Mouse (Mus musculus) lung, embryonic 16.5 days (tissue): Measurements from ENCODE around the gene Steap1. TPM values are rescaled to one million over a fixed set of nuclear protein-coding genes. Genes with fewer than 3 reads are reported as not detected.

Source experiments
- ATAC-seq: fragments of 200-750 bp; cut with Nextera tagmentation; 2 replicates; pipeline ENCODE4 v1.8.0; 2017; ENCODE audit warnings: low read depth, mild to moderate bottlenecking, moderate library complexity
- H3K27ac ChIP-seq: fragments of 300-500 bp; sonication (generic); 2 replicates; pipeline ENCODE4 v1.5.1; 2014; ENCODE audit warnings: mild to moderate bottlenecking, control low read depth, low read length
- H3K27me3 ChIP-seq: fragments of 300-500 bp; sonication (generic); 2 replicates; pipeline ENCODE4 v1.6.1; 2014; ENCODE audit warnings: low read depth, low read length, mixed read lengths; ENCODE audit not compliant: control insufficient read depth, insufficient read depth
- H3K36me3 ChIP-seq: fragments of 300-500 bp; sonication (generic); 2 replicates; pipeline ENCODE4 v1.6.1; 2014; ENCODE audit warnings: low read length; ENCODE audit not compliant: control insufficient read depth, insufficient read depth
- H3K4me1 ChIP-seq: fragments of 300-500 bp; sonication (generic); replicated peaks from 2 replicates; pipeline ENCODE4 v1.6.1; 2014; ENCODE audit warnings: low read length, mixed read lengths; ENCODE audit not compliant: control insufficient read depth, insufficient read depth
- H3K4me2 ChIP-seq: fragments of 300-500 bp; sonication (generic); 2 replicates; pipeline ENCODE4 v1.6.1; 2014; ENCODE audit warnings: low read depth, low read length, control low read depth
- H3K4me3 ChIP-seq: fragments of 300-500 bp; sonication (generic); 2 replicates; pipeline ENCODE4 v1.5.1; 2014; ENCODE audit warnings: mild to moderate bottlenecking, low read length, control low read depth
- H3K9ac ChIP-seq: fragments of 300-500 bp; sonication (generic); 2 replicates; pipeline ENCODE4 v1.6.1; 2014; ENCODE audit warnings: low read length, control low read depth
- H3K9me3 ChIP-seq: fragments of 300-500 bp; sonication (generic); 2 replicates; pipeline ENCODE4 v1.6.1; 2016; ENCODE audit warnings: low read length; ENCODE audit not compliant: control insufficient read depth
- WGBS: fragments of 180-500 bp; shearing (Covaris S2); extraction: QIAGEN DNeasy Blood & Tissue Kit; methylation state at CpG from one replicate; pipeline ENCODE4 v1.1.7; 2014; 5-methylcytosine and 5-hydroxymethylcytosine counted together
- polyA plus RNA-seq: library from polyadenylated mRNA; unstranded; fragments of >200 nt; fragmentation: Nextera tagmentation; extraction: Ambion mirVana; gene quantifications from 2 replicates; pipeline ENCODE4 v1.2.1, GENCODE M21; 2015

Steap1 gene
- polyA plus RNA-seq, 1 experiment from 2014 or later = 2.0 TPM

DNA sequence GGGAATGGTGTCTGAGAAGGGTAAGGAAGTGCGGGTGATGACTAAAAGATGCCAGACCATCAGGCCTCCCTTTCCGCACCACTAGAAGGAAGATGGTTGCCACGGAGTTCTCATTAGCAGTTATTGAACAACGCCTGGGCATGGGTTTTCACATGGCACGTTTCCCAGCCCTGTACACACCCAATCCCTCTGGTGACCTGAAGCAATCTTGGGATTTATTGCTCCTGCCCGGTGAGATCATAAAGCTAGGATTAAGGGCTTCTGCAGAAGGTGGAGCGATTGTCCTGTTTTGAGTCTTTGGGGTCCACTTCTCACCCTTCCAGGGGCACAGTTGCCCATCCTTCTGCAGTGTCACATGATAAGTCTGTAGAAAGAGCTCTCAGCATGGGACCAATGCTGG is 26.9 kb downstream of the Steap1 start:
- Histone ChIP-seq H3K9me3 (no peaks in the 10 kb centered on the region), H3K27me3 (no peaks in the 10 kb centered on the region), H3K4me2 (no peak overlapping the region), H3K9ac (no peak overlapping the region), H3K36me3 (no peaks in the 10 kb centered on the region), H3K27ac (no peak overlapping the region), H3K4me3 (no peak overlapping the region), H3K4me1 (no peaks in the 10 kb centered on the region)
- ATAC-seq = no peak
- WGBS = 88% methylated on average over 7 of the region's 7 CpGs

DNA sequence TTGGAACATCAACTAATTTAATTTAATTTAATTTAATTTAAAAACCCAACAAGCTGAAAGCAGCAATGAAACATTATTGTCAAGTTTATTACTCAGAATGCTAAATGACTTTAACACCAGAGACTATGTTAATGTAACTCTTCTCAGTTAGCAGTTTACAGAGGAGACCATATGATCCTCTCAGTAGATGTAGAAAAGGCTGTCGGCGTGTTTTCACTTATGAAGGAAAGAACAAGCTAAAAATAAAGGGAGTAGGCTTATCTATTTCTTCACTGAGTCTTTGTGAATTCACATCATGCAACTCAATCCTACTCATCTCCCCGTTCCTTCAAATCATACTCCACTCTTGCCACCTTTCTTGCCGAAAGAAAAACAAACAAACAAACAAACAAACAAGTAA is 38.1 kb downstream of the Steap1 start:
- no peak for ATAC-seq
- Histone ChIP-seq H3K36me3 (no peaks in the 10 kb centered on the region), H3K9ac (no peak overlapping the region), H3K4me2 (no peak overlapping the region), H3K27ac (no peak overlapping the region), H3K27me3 (no peaks in the 10 kb centered on the region), H3K4me3 (no peak overlapping the region), H3K9me3 (no peaks in the 10 kb centered on the region), H3K4me1 (no peaks in the 10 kb centered on the region)
- 71% methylated on average over 4 of the region's 4 CpGs for WGBS

DNA sequence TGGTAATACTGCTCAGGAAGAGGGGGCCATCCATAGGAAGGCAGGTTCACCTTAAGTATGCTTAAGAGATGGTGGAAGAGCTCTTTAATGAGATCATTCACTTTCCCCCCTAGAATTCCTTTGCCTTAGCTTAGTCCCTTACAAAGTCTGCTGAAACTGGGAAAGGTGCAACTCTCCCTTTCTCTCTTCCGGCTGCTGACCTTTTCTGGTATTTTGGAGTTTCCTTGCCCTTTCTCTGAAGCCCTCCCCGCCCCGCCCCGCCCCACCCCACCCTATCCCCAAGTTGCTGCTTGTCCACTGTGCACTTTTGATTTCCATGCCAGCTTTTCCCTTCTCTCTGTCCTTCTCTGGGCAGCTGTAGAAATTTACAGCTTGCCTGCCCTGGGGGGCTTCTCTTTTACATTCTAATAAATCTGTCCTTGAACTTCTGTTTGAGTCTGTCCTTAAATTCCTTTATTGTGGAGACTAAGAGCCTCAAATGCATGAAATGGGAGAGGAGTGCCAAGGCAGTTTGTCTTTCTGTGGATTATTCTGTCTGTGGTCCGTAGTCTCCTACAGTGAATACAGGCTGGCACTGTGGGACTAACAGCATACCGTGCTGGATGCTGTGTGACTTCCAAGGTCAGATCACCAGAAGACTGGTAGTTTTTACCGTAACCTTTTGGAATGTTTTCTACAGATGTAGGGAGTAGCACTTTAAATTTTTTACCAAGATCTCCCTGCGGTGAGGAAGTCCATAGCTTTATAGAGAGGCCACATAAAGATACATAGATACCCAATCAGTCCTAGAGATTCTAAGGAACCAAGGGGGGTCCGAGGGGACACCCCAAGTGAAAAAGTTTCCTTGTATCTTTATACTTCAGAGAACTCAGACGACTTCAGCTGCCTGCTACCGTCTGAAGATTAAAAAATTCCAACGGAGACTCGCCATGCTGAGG is 41.5 kb downstream of the Steap1 start:
- Histone ChIP-seq H3K27ac (no peak overlapping the region), H3K4me3 (peak overlapping the region; percentile 22; the same call in 1 of the 2 replicates), H3K4me2 (peak overlapping the region; percentile 39), H3K9me3 (no peaks in the 10 kb centered on the region), H3K36me3 (no peaks in the 10 kb centered on the region), H3K4me1 (no peaks in the 10 kb centered on the region), H3K9ac (no peak overlapping the region), H3K27me3 (no peaks in the 10 kb centered on the region)
- WGBS = 50% methylated on average over 12 of the region's 13 CpGs
- no peak for ATAC-seq

DNA sequence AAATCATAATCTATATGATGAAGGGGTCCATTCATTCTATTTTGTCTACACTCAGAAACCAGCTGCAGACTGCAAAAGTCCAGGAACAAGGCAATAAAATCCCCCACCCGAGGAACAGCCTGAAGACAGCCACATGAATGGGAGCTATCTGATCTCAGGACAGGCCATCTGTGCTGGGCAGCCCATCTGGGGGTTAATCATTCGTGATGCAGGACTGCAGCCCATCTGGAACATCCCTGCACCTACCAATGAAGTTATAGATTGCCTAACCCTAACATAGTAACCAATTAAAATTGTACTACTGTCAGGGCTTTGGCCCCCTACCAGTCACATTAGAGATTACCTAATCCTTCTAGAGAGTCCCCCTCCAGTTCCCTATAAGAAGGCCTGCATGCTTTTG is 44.1 kb downstream of the Steap1 start:
- Histone ChIP-seq H3K4me2 (no peak overlapping the region), H3K36me3 (no peaks in the 10 kb centered on the region), H3K4me3 (no peak overlapping the region), H3K4me1 (no peaks in the 10 kb centered on the region), H3K9me3 (no peaks in the 10 kb centered on the region), H3K9ac (no peak overlapping the region), H3K27me3 (no peaks in the 10 kb centered on the region), H3K27ac (no peak overlapping the region)
- WGBS = 38% methylated on average over 2 of the region's 2 CpGs
- ATAC-seq = no peak

DNA sequence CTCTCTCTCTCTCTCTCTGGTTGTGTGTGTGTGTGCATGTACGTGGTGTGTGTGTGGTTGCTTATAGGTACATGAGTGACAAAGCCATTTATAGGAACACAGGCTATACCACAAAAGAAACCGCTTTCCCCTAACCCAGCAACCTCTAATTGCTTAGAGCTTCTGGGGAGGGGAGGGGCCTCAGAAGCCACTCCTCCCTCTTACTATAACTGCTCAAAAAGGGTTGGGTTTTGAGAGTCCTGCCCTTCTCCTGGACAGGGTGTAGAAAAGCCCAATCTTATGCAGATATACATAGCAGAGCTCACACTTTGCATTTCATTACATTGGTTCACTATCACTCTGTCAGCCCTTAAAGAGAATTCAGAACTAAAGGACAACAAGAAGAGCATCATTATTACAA is 48.7 kb downstream of the Steap1 start:
- Histone ChIP-seq H3K4me3 (no peak overlapping the region), H3K27ac (no peak overlapping the region), H3K27me3 (no peaks in the 10 kb centered on the region)

DNA sequence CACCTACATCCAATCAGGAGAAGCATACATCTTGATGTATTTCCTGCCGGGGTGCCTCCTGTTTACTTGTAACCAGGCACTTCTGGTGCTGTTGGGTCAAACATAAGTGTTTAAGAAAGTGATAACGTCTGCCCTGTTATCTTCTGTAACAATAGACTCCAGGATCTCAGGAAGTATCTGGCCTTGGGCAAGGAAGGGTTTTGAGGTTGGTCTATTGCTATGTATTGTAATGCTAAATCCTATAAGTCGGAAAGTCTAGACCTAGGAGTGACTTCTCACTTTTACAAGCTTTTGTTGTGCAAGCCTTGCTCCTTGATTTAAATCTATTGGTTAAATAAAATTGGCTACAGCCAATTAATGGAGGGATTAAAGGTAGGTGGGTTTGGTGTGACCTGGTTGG is 50.3 kb downstream of the Steap1 start:
- Histone ChIP-seq H3K4me2 (no peak overlapping the region), H3K9me3 (no peaks in the 10 kb centered on the region; the same call in 1 of the 2 replicates), H3K4me3 (no peak overlapping the region), H3K9ac (no peak overlapping the region), H3K27ac (no peak overlapping the region), H3K27me3 (no peaks in the 10 kb centered on the region), H3K4me1 (no peaks in the 10 kb centered on the region), H3K36me3 (no peaks in the 10 kb centered on the region)
- 45% methylated on average over 3 of the region's 3 CpGs for WGBS
- no peak for ATAC-seq

More for the DNA sequence above, 48.7 kb downstream of the Steap1 start:
- H3K4me1 ChIP-seq = no peaks in the 10 kb centered on the region
- no peak for ATAC-seq
- no peak overlapping the region for H3K4me2 ChIP-seq
- no peak overlapping the region for H3K9ac ChIP-seq
- no peaks in the 10 kb centered on the region for H3K36me3 ChIP-seq
- H3K9me3 ChIP-seq = no peaks in the 10 kb centered on the region; the same call in 1 of the 2 replicates
- 94% methylated on average over 2 of the region's 2 CpGs for WGBS

DNA sequence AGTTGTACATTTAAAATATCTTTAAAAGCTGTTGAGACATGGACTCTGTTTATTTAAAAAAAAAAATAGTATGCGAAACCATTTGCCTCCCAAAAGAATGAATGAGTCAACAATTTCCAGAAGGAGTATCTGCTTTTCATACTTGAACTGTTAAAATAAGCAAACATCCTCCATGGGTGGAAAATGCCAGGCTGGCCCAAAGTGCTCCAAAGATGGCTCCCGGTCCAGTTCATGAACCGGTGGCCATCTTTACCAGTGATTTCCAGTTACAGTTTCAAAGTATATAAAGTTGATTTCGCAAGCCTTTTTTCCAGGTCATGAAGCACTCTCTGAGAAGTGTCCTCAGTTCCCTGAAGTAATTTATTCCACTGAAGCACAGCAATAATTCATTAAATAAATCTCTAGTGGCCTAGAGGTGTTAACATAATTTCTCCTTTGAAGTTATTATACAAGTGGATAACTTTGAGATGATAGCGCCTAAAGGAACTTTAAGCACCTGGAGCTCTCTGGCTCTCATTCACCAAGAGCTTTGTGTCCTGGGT is 53.7 kb downstream of the Steap1 start:
- no peak for ATAC-seq
- Histone ChIP-seq H3K27me3 (no peaks in the 10 kb centered on the region), H3K36me3 (no peaks in the 10 kb centered on the region), H3K4me2 (no peak overlapping the region), H3K4me3 (no peak overlapping the region), H3K4me1 (no peaks in the 10 kb centered on the region), H3K27ac (no peak overlapping the region), H3K9ac (no peak overlapping the region), H3K9me3 (no peaks in the 10 kb centered on the region; the same call in 1 of the 2 replicates)
- WGBS = 69% methylated on average over 5 of the region's 5 CpGs

DNA sequence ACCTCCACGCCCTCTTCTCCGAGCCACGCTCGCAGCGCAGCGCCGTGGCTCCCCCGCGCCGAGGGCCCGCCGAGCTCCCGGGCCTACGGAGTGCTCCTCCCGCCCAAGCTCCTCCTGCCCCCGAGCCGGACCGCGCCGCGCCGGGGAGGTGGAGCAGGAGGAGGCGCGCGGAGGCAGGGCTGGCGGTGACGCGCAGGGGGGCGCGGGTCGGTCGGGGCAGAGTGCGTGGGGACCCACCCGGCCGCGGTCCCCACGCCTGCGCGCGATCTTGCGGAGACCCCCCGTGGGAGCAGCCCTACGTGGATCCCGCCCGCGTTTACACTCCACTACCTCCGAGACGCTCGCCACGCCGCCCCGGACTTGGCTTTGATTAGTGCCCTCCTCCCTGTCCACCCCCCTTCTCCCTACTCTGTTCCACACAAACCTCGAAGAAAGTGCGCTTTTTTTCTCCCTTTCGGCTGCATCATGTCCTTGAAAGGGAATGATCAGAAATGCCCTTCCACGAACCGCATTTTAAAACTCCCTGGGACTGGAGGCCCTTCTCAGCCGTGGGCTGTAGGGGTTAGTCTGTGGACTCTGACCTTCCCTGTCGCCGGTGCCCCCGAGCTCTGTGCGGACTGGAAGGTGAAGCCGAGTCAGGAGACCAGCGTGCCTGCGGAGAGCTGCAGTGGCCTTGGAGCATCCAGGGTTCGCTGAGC is 55.0 kb downstream of the Steap1 start, which contains the start of gene Steap2:
TSS of gene Steap2 (minus strand) at position 623 of the 698 bp plus-strand sequence.
- no peaks in the 10 kb centered on the region for H3K36me3 ChIP-seq
- H3K4me1 ChIP-seq = no peaks in the 10 kb centered on the region
- H3K4me2 ChIP-seq = peak within 1 kb of the TSS; percentile 93
- peak within 1 kb of the TSS; percentile 79 for H3K4me3 ChIP-seq
- H3K27ac ChIP-seq = no peak within 1 kb of the TSS
- peak; percentile 95 for ATAC-seq
- H3K27me3 ChIP-seq = no peaks in the 10 kb centered on the region
- WGBS = under 1% methylated on average over 47 of the region's 66 CpGs
- H3K9me3 ChIP-seq = no peaks in the 10 kb centered on the region; the same call in 1 of the 2 replicates
- peak within 1 kb of the TSS; percentile 87 for H3K9ac ChIP-seq

DNA sequence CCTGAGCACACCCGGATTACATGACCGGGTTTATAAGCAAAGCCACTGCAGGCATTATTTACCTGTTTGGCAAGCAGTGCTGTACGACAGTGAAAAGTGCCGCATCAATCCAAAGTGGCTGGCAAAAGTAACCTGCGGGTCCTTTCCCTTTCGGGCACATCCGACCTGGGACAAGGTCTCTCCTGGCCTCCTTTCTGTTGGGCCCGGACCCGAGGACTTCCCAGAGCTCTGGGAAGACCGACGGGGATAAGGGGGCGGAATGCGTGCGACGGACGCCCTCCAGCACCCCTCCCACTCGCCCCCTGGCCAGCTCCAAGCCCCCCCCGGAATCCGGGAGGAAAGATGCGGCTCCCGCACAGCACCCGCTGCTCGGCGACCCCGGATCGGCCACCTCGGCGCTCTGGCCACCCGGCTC is 55.6 kb downstream of the Steap1 start:
- peak overlapping the region; percentile 93 for H3K4me2 ChIP-seq
- no peaks in the 10 kb centered on the region for H3K36me3 ChIP-seq
- no peaks in the 10 kb centered on the region for H3K27me3 ChIP-seq
- H3K4me1 ChIP-seq = no peaks in the 10 kb centered on the region
- H3K27ac ChIP-seq = no peak overlapping the region
- no peaks in the 10 kb centered on the region; the same call in 1 of the 2 replicates for H3K9me3 ChIP-seq
- ATAC-seq = peak; percentile 73
- peak overlapping the region; percentile 87 for H3K9ac ChIP-seq
- H3K4me3 ChIP-seq = peak overlapping the region; percentile 79
- WGBS = 2% methylated on average over 25 of the region's 29 CpGs
